ENCODE assay signal across 21 mouse cellular contexts in the genomic region with DNA sequence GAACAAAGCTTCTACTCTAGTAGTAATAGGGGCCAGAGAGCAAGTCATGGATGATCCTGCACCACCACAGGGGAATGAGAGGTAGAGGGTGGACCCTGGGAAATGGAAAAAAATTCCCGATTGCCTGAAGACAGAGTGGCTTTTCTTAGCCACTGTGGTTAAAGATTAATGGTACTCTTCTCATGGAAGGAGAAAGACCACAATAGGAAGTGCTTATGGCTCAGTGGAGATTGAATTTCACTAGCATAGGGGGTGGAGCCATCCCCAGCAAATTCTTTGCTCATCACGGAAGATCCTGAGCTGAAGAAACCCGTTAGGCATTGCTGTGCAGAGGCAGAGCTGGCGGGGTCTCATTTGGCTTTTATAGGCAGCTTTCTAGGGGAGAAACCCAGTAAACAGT.
DNase-seq lines count a peak whose midpoint lies in the region; ATAC-seq and TF ChIP-seq lines count a peak whose summit lies in the region.
"Had no signal": no experiment of that assay in that cellular context is flagged by ENCODE, and none has a peak within 500 bp of the region (broad histone marks: within the 10 kb centered on the region; RNA-seq: fewer than 3 reads in every experiment).

No protein-coding gene starts in this region.

- H3K27me3 ChIP-seq in intestine, embryonic 14.5 days (replicated peaks; ENCODE audit: control insufficient read depth, insufficient read depth, low read length), result no peaks in the 10 kb centered on the region
- H3K27me3 ChIP-seq in intestine, postnatal 0 days (replicated peaks; ENCODE audit: control insufficient read depth, insufficient read depth, low read length), result no peaks in the 10 kb centered on the region
- H3K27me3 ChIP-seq in lung, embryonic 14.5 days (ENCODE audit: insufficient read depth, low read length), result no peaks in the 10 kb centered on the region
- H3K27me3 ChIP-seq: forebrain, embryonic 15.5 days; midbrain, embryonic 15.5 days had no signal

- H3K9me3 ChIP-seq in intestine, embryonic 14.5 days (ENCODE audit: control insufficient read depth, low read length), result no peaks in the 10 kb centered on the region
- no peaks in the 10 kb centered on the region for H3K9me3 ChIP-seq in intestine, postnatal 0 days (ENCODE audit: control insufficient read depth)
- no peaks in the 10 kb centered on the region for H3K9me3 ChIP-seq in lung, embryonic 14.5 days (ENCODE audit: low read depth, low read length)
- H3K9me3 ChIP-seq: forebrain, embryonic 15.5 days; heart, embryonic 10.5 days; hindbrain, embryonic 13.5 days; midbrain, embryonic 15.5 days had no signal

- 6% methylated on average over 4 of the region's 4 CpGs for WGBS in intestine, embryonic 14.5 days
- WGBS in intestine, postnatal 0 days, result 11% methylated on average over 4 of the region's 4 CpGs
- 11% methylated on average over 4 of the region's 4 CpGs for WGBS in lung, embryonic 14.5 days

- no peak overlapping the region for H3K9ac ChIP-seq in intestine, embryonic 14.5 days (ENCODE audit: low read length)
- H3K9ac ChIP-seq in intestine, postnatal 0 days (ENCODE audit: low read depth, low read length), result no peak overlapping the region
- H3K9ac ChIP-seq in lung, embryonic 14.5 days, result no peak overlapping the region
- H3K9ac ChIP-seq: forebrain, embryonic 15.5 days; hindbrain, embryonic 13.5 days; liver, postnatal 0 days; midbrain, embryonic 15.5 days had no signal

- 0 out of 2 replicates have a peak, but pooled peaks have one; percentile 47 for ATAC-seq in intestine, embryonic 14.5 days (replicated peaks; ENCODE audit: low FRiP score, low TSS enrichment, low read depth)
- ATAC-seq in intestine, postnatal 0 days, result no peak
- ATAC-seq in lung, embryonic 14.5 days (ENCODE audit: insufficient read depth), result 0 out of 2 replicates have a peak, but pooled peaks have one; percentile 41
- ATAC-seq: forebrain, embryonic 15.5 days; liver, postnatal 0 days; midbrain, embryonic 15.5 days had no signal

- TF ChIP-seq CTCF in intestine, postnatal 0 days (IDR thresholded peaks at IDR 0.05; ENCODE audit: low read depth), result no peak
- no peak for TF ChIP-seq CTCF in lung, embryonic 14.5 days (IDR thresholded peaks at IDR 0.05; ENCODE audit: low read depth)

- H3K4me2 ChIP-seq in intestine, embryonic 14.5 days (ENCODE audit: low read length), result no peak overlapping the region
- no peak overlapping the region for H3K4me2 ChIP-seq in intestine, postnatal 0 days (replicated peaks; ENCODE audit: low read depth)
- H3K4me2 ChIP-seq in lung, embryonic 14.5 days, result no peak overlapping the region
- H3K4me2 ChIP-seq: forebrain, embryonic 15.5 days; hindbrain, embryonic 13.5 days; midbrain, embryonic 15.5 days had no signal

- H3K36me3 ChIP-seq in intestine, embryonic 14.5 days (ENCODE audit: control insufficient read depth, insufficient read depth, low read length), result no peaks in the 10 kb centered on the region
- no peaks in the 10 kb centered on the region for H3K36me3 ChIP-seq in intestine, postnatal 0 days (ENCODE audit: control insufficient read depth, insufficient read depth)
- no peaks in the 10 kb centered on the region for H3K36me3 ChIP-seq in lung, embryonic 14.5 days (ENCODE audit: insufficient read depth)
- H3K36me3 ChIP-seq: forebrain, embryonic 15.5 days; heart, embryonic 10.5 days; hindbrain, embryonic 13.5 days; midbrain, embryonic 15.5 days had no signal

- H3K4me1 ChIP-seq in intestine, embryonic 14.5 days (replicated peaks; ENCODE audit: control insufficient read depth, insufficient read depth, low read length), result peaks cover 21% of the 10 kb centered on the region
- 0 out of 2 replicates have a peak, but pooled peaks cover 4% of the 10 kb centered on the region for H3K4me1 ChIP-seq in intestine, postnatal 0 days (replicated peaks; ENCODE audit: control insufficient read depth, insufficient read depth, low read length)
- peaks cover 9% of the 10 kb centered on the region for H3K4me1 ChIP-seq in lung, embryonic 14.5 days (ENCODE audit: insufficient read depth)
- H3K4me1 ChIP-seq: forebrain, embryonic 15.5 days; midbrain, embryonic 15.5 days had no signal

- DNase-seq in intestine, embryonic 14.5 days (ENCODE audit: low spot score), result no peak
- DNase-seq in lung, embryonic 14.5 days, result peak; percentile 68
- DNase-seq in lung, postnatal 14 days, result no peak
- DNase-seq in embryo, embryonic 11 days, result peak; percentile 52
- peak; percentile 54 for DNase-seq in mesoderm, embryonic 11.5 days (ENCODE audit: low read depth, low spot score)
- DNase-seq in adrenal gland, postnatal 10 days, result no peak
- DNase-seq in adrenal gland, adult 8-10 months, result no peak
- DNase-seq: adrenal gland, postnatal 14 days; cerebellum, adult 11-12 months; heart, postnatal 10 days; kidney, adult 9 months; liver; liver, postnatal 0 days; right cerebral cortex, adult 18-20 months; spleen, adult 18-20 months had no signal

- H3K4me3 ChIP-seq in intestine, embryonic 14.5 days (ENCODE audit: low read depth, low read length), result no peak overlapping the region
- no peak overlapping the region for H3K4me3 ChIP-seq in intestine, postnatal 0 days (ENCODE audit: low read depth, low read length)
- H3K4me3 ChIP-seq in lung, embryonic 14.5 days (ENCODE audit: low read depth, low read length), result no peak overlapping the region
- H3K4me3 ChIP-seq: erythroblast, embryonic 14.5 days; forebrain, embryonic 15.5 days; heart, embryonic 10.5 days; hindbrain, embryonic 13.5 days; midbrain, embryonic 15.5 days had no signal

- H3K27ac ChIP-seq in intestine, embryonic 14.5 days (ENCODE audit: low read depth), result no peak overlapping the region
- no peak overlapping the region for H3K27ac ChIP-seq in intestine, postnatal 0 days (ENCODE audit: low read depth, low read length)
- no peak overlapping the region for H3K27ac ChIP-seq in lung, embryonic 14.5 days (ENCODE audit: low read depth)
- H3K27ac ChIP-seq: forebrain, embryonic 15.5 days; heart, embryonic 10.5 days; hindbrain, embryonic 13.5 days; midbrain, embryonic 15.5 days had no signal

Comparison
In these comparisons a context has a peak if more than half of its experiments do, and no peak if none do; other contexts are left out.
1. DNase-seq: peak in lung, embryonic 14.5 days (single experiment), embryo, embryonic 11 days (single experiment) and mesoderm, embryonic 11.5 days (single experiment); none in intestine, embryonic 14.5 days (single experiment), lung, postnatal 14 days (single experiment), adrenal gland, postnatal 10 days (single experiment) and adrenal gland, adult 8-10 months (single experiment).